Mouse (Mus musculus) lung, adult 2 months (tissue): ENCODE data around the gene Gm7544.

Source experiments
- CTCF ChIP-seq: fragments of 200-500 bp; IDR thresholded peaks from 2 replicates; pipeline ENCODE4 v1.5.1; 2011; ENCODE audit warnings: mild to moderate bottlenecking, low read length, control low read depth; ENCODE audit not compliant: insufficient read depth
- POLR2A ChIP-seq: fragments of 200-500 bp; IDR thresholded peaks from 2 replicates; pipeline ENCODE4 v1.6.1; 2011; ENCODE audit warnings: low read depth, mild to moderate bottlenecking, control low read depth, low read length, borderline replicate concordance; ENCODE audit errors: extremely low read depth

- no peak for TF ChIP-seq CTCF
- no peak for TF ChIP-seq POLR2A
These were observed 10.6 kb upstream of the Gm7544 start for GRCm38 (mm10) chr1:82966413-82966812.
